12 mouse cellular contexts compared by ENCODE assay signal in the genomic region with DNA sequence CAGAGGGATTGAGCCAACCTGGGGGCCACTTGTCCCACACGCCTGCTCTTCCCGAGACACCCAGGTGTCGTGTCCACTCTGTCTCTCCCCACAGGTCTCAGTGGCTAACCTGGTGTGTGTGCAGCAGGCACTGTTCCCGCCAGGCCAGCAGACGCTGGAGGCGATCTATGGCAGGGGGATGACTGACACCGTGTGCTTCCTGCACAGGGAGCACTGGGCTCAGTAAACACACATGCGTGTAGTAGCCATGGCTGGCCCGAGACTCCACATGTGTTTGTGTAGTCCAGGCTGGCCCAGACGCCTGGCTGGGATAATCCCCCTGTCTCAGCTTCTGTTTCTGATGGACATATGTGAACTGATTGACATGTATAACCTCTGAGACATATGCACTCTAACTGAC. TPM values are rescaled to one million over a fixed set of nuclear protein-coding genes. Genes with fewer than 3 reads are reported as not detected.
DNase-seq lines count a peak whose midpoint lies in the region; ATAC-seq and TF ChIP-seq lines count a peak whose summit lies in the region.
"Had no signal": no experiment of that assay in that cellular context is flagged by ENCODE, and none has a peak within 500 bp of the region (broad histone marks: within the 10 kb centered on the region; RNA-seq: fewer than 3 reads in every experiment).

No protein-coding gene starts in this region.

- no peak for TF ChIP-seq CTCF in stomach, postnatal 0 days (IDR thresholded peaks at IDR 0.05; ENCODE audit: low read depth)

- H3K4me1 ChIP-seq in forebrain, embryonic 11.5 days (replicated peaks; ENCODE audit: control insufficient read depth, insufficient read depth, low read length): no peaks in the 10 kb centered on the region
- H3K4me1 ChIP-seq in forebrain, embryonic 15.5 days: no peaks in the 10 kb centered on the region
- no peaks in the 10 kb centered on the region for H3K4me1 ChIP-seq in stomach, embryonic 14.5 days (ENCODE audit: control insufficient read depth, insufficient read depth, low read length)
- H3K4me1 ChIP-seq in stomach, postnatal 0 days (replicated peaks; ENCODE audit: control insufficient read depth, insufficient read depth): no peaks in the 10 kb centered on the region
- no peaks in the 10 kb centered on the region for H3K4me1 ChIP-seq in midbrain, embryonic 12.5 days
- H3K4me1 ChIP-seq: embryonic facial prominence, embryonic 12.5 days had no signal

- no peak overlapping the region for H3K27ac ChIP-seq in forebrain, embryonic 11.5 days (ENCODE audit: low read depth, low read length)
- H3K27ac ChIP-seq in forebrain, embryonic 15.5 days (replicated peaks): no peak overlapping the region
- H3K27ac ChIP-seq in stomach, embryonic 14.5 days (ENCODE audit: low read length): no peak overlapping the region
- no peak overlapping the region for H3K27ac ChIP-seq in stomach, postnatal 0 days (replicated peaks)
- no peak overlapping the region for H3K27ac ChIP-seq in midbrain, embryonic 12.5 days (replicated peaks)
- H3K27ac ChIP-seq: embryonic facial prominence, embryonic 12.5 days had no signal

- no peak for TF ChIP-seq EP300 in stomach, postnatal 0 days (optimal IDR thresholded peaks at IDR 0.05)

- H3K36me3 ChIP-seq in forebrain, embryonic 11.5 days (ENCODE audit: control insufficient read depth, insufficient read depth, low read length): no peaks in the 10 kb centered on the region
- H3K36me3 ChIP-seq in forebrain, embryonic 15.5 days: no peaks in the 10 kb centered on the region
- H3K36me3 ChIP-seq in stomach, embryonic 14.5 days (ENCODE audit: control insufficient read depth, insufficient read depth, low read length): no peaks in the 10 kb centered on the region
- H3K36me3 ChIP-seq in stomach, postnatal 0 days (ENCODE audit: control insufficient read depth, insufficient read depth, low read length): no peaks in the 10 kb centered on the region
- no peaks in the 10 kb centered on the region for H3K36me3 ChIP-seq in midbrain, embryonic 12.5 days
- H3K36me3 ChIP-seq: embryonic facial prominence, embryonic 12.5 days had no signal

- H3K4me2 ChIP-seq in forebrain, embryonic 11.5 days (ENCODE audit: low read depth, low read length, severe bottlenecking): no peak overlapping the region
- no peak overlapping the region for H3K4me2 ChIP-seq in forebrain, embryonic 15.5 days (replicated peaks)
- H3K4me2 ChIP-seq in stomach, embryonic 14.5 days (replicated peaks; ENCODE audit: low read depth, low read length): no peak overlapping the region
- no peak overlapping the region for H3K4me2 ChIP-seq in stomach, postnatal 0 days (replicated peaks; ENCODE audit: low read depth)
- no peak overlapping the region for H3K4me2 ChIP-seq in midbrain, embryonic 12.5 days (replicated peaks)
- H3K4me2 ChIP-seq: embryonic facial prominence, embryonic 12.5 days; lung, embryonic 14.5 days had no signal

- H3K4me3 ChIP-seq in forebrain, embryonic 11.5 days (ENCODE audit: low read depth, low read length): no peak overlapping the region
- H3K4me3 ChIP-seq in forebrain, embryonic 15.5 days: no peak overlapping the region
- H3K4me3 ChIP-seq in stomach, embryonic 14.5 days (ENCODE audit: low read depth, low read length): no peak overlapping the region
- no peak overlapping the region for H3K4me3 ChIP-seq in stomach, postnatal 0 days (ENCODE audit: low read depth, low read length)
- no peak overlapping the region for H3K4me3 ChIP-seq in midbrain, embryonic 12.5 days
- H3K4me3 ChIP-seq: embryonic facial prominence, embryonic 12.5 days had no signal

- no peak for ATAC-seq in forebrain, embryonic 11.5 days (replicated peaks; ENCODE audit: low FRiP score)
- no peak; the same call in 1 of the 2 replicates for ATAC-seq in forebrain, embryonic 15.5 days (replicated peaks)
- peak; percentile 30; the same call in 1 of the 2 replicates for ATAC-seq in stomach, embryonic 14.5 days (ENCODE audit: insufficient number of reproducible peaks, insufficient read depth, low FRiP score, low read depth)
- ATAC-seq in stomach, postnatal 0 days (ENCODE audit: low FRiP score, low TSS enrichment): no peak
- ATAC-seq in midbrain, embryonic 12.5 days (ENCODE audit: low FRiP score, low read depth): peak; percentile 39
- ATAC-seq: inflammation-experienced regulatory T-cells, adult 6 months had no signal

- no peak overlapping the region for H3K9ac ChIP-seq in forebrain, embryonic 11.5 days (ENCODE audit: low read length)
- H3K9ac ChIP-seq in forebrain, embryonic 15.5 days (replicated peaks): no peak overlapping the region
- no peak overlapping the region for H3K9ac ChIP-seq in stomach, embryonic 14.5 days (replicated peaks; ENCODE audit: low read depth, low read length)
- no peak overlapping the region for H3K9ac ChIP-seq in stomach, postnatal 0 days (ENCODE audit: low read length)
- no peak overlapping the region for H3K9ac ChIP-seq in midbrain, embryonic 12.5 days (replicated peaks)
- H3K9ac ChIP-seq: embryonic facial prominence, embryonic 12.5 days; lung, embryonic 14.5 days had no signal

- WGBS in forebrain, embryonic 11.5 days: 97% methylated on average over 10 of the region's 10 CpGs
- 94% methylated on average over 10 of the region's 10 CpGs for WGBS in forebrain, embryonic 15.5 days
- 96% methylated on average over 10 of the region's 10 CpGs for WGBS in stomach, embryonic 14.5 days
- WGBS in stomach, postnatal 0 days: 95% methylated on average over 10 of the region's 10 CpGs
- 97% methylated on average over 10 of the region's 10 CpGs for WGBS in midbrain, embryonic 12.5 days

- H3K27me3 ChIP-seq in forebrain, embryonic 11.5 days (ENCODE audit: control insufficient read depth, insufficient read depth, low read length): no peaks in the 10 kb centered on the region
- no peaks in the 10 kb centered on the region for H3K27me3 ChIP-seq in forebrain, embryonic 15.5 days
- H3K27me3 ChIP-seq in stomach, embryonic 14.5 days (ENCODE audit: control insufficient read depth, insufficient read depth, low read length): no peaks in the 10 kb centered on the region
- H3K27me3 ChIP-seq in stomach, postnatal 0 days (ENCODE audit: control insufficient read depth, insufficient read depth, low read length): no peaks in the 10 kb centered on the region
- no peaks in the 10 kb centered on the region for H3K27me3 ChIP-seq in midbrain, embryonic 12.5 days
- H3K27me3 ChIP-seq: embryonic facial prominence, embryonic 12.5 days had no signal

- DNase-seq in forebrain, embryonic 11.5 days (ENCODE audit: low spot score): peak; percentile 52
- DNase-seq in stomach, postnatal 0 days (ENCODE audit: low spot score): no peak
- DNase-seq in cerebellum, postnatal 25 days: no peak
- no peak for DNase-seq in urinary bladder, adult 2 months (ENCODE audit: low spot score)
- DNase-seq in urinary bladder, postnatal 36 days (ENCODE audit: low spot score in 2 of 2): no peak
- DNase-seq: left cerebral cortex, postnatal 4 days; lung, embryonic 14.5 days had no signal

- H3K9me3 ChIP-seq in forebrain, embryonic 11.5 days (ENCODE audit: control insufficient read depth, low read length): peaks cover 10% of the 10 kb centered on the region; the same call in 1 of the 2 replicates
- peaks cover 3% of the 10 kb centered on the region; the same call in 1 of the 2 replicates for H3K9me3 ChIP-seq in forebrain, embryonic 15.5 days
- peaks cover 4% of the 10 kb centered on the region; the same call in 1 of the 2 replicates for H3K9me3 ChIP-seq in stomach, embryonic 14.5 days (ENCODE audit: control insufficient read depth, low read depth, low read length)
- H3K9me3 ChIP-seq in stomach, postnatal 0 days (ENCODE audit: control insufficient read depth, low read length): no peaks in the 10 kb centered on the region
- peaks cover 26% of the 10 kb centered on the region for H3K9me3 ChIP-seq in midbrain, embryonic 12.5 days

RNA-seq across cellular contexts. Expression of a gene that starts 22.8 kb away (rescaled TPM):
- polyA plus RNA-seq in forebrain, embryonic 11.5 days (2014; fragmentation: Nextera tagmentation; extraction: Ambion mirVana): not detected in 2 replicates
- polyA plus RNA-seq in forebrain, embryonic 15.5 days (2015; fragmentation: Nextera tagmentation; extraction: Ambion mirVana): not detected in 2 replicates
- not detected in 2 replicates for polyA plus RNA-seq in stomach, embryonic 14.5 days (2014; fragmentation: Nextera tagmentation; extraction: Ambion mirVana)
- not detected in 2 replicates for polyA plus RNA-seq in stomach, postnatal 0 days (2015; fragmentation: Nextera tagmentation; extraction: Ambion mirVana)
- polyA plus RNA-seq in midbrain, embryonic 12.5 days (2016; fragmentation: Nextera tagmentation; extraction: Ambion mirVana): not detected in 2 replicates
- not detected in 2 replicates for polyA plus RNA-seq in urinary bladder, adult 2 months (2012; rRNA removed)
- polyA plus RNA-seq: embryonic facial prominence, embryonic 12.5 days; inflammation-experienced regulatory T-cells, adult 6 months; lung, embryonic 14.5 days had no signal

RNA-seq across cellular contexts. Expression of a gene that starts 26.3 kb away (rescaled TPM):
- polyA plus RNA-seq in forebrain, embryonic 11.5 days (2014; fragmentation: Nextera tagmentation; extraction: Ambion mirVana): not detected in 2 replicates
- not detected in 2 replicates for polyA plus RNA-seq in forebrain, embryonic 15.5 days (2015; fragmentation: Nextera tagmentation; extraction: Ambion mirVana)
- polyA plus RNA-seq in stomach, embryonic 14.5 days (2014; fragmentation: Nextera tagmentation; extraction: Ambion mirVana): not detected in 2 replicates
- polyA plus RNA-seq in stomach, postnatal 0 days (2015; fragmentation: Nextera tagmentation; extraction: Ambion mirVana): not detected in 2 replicates
- polyA plus RNA-seq in midbrain, embryonic 12.5 days (2016; fragmentation: Nextera tagmentation; extraction: Ambion mirVana): not detected in 2 replicates
- not detected in 2 replicates for polyA plus RNA-seq in urinary bladder, adult 2 months (2012; rRNA removed)
- polyA plus RNA-seq: embryonic facial prominence, embryonic 12.5 days; inflammation-experienced regulatory T-cells, adult 6 months; lung, embryonic 14.5 days had no signal

Comparison
In these comparisons a context has a peak if more than half of its experiments do, and no peak if none do; other contexts are left out.
1. ATAC-seq: peak in stomach, embryonic 14.5 days (single experiment) and midbrain, embryonic 12.5 days (single experiment); none in forebrain, embryonic 11.5 days (single experiment), forebrain, embryonic 15.5 days (single experiment) and stomach, postnatal 0 days (single experiment).